Mouse (Mus musculus): ENCODE data around the gene Scarf1. TPM values are rescaled to one million over a fixed set of nuclear protein-coding genes. Genes with fewer than 3 reads are reported as not detected.

Gene Scarf1
- polyA plus RNA-seq, 1 experiment from 2014 or later: 19.5 TPM

- H3K9ac ChIP-seq (replicated peaks; ENCODE audit: low read length): no peak overlapping the region
- H3K9me3 ChIP-seq (ENCODE audit: low read length): no peaks in the 10 kb centered on the region
- H3K36me3 ChIP-seq (ENCODE audit: insufficient read depth, low read length): no peaks in the 10 kb centered on the region
- no peaks in the 10 kb centered on the region for H3K27me3 ChIP-seq (ENCODE audit: insufficient read depth, low read length)
- H3K27ac ChIP-seq (ENCODE audit: low read length): no peak overlapping the region
- no peak overlapping the region for H3K4me3 ChIP-seq (ENCODE audit: low read length)
- H3K4me2 ChIP-seq (replicated peaks; ENCODE audit: low read depth, low read length): no peak overlapping the region
- peaks cover 14% of the 10 kb centered on the region for H3K4me1 ChIP-seq (ENCODE audit: insufficient read depth, low read length)
- WGBS: 80% methylated on average over 9 of the region's 9 CpGs
- ATAC-seq (ENCODE audit: low FRiP score, low TSS enrichment): no peak
Observed at GRCm38 (mm10) chr11:75575560-75576123, 62.3 kb downstream of the Scarf1 start.

MicroRNAs encoded within 50 kb of the gene (microRNA counts, 519-probe panel; counts per million panel counts)
- microRNA mmu-miR-22: 4,412 counts per million, percentile 93 among the panel's probes with 10 or more counts

Small RNA genes lying within 50 kb of the gene (microRNA-seq; reads per million reads assigned to microRNA genes)
- gene Mir22 (4,630 reads per million, percentile 92 among the genes with 10 or more reads in this experiment), gene Mir3971 (not detected)

Other genes with a start within 250 kb of the Scarf1 start
- 119 and 129 TPM in 2 replicates for gene Rpa1, start 165.2 kb upstream of the Scarf1 start, polyA plus RNA-seq (2015; fragmentation: Nextera tagmentation; extraction: Ambion mirVana)
- gene Smyd4, start 165.1 kb upstream of the Scarf1 start, polyA plus RNA-seq (2015; fragmentation: Nextera tagmentation; extraction: Ambion mirVana): 14.9 and 15.3 TPM in 2 replicates
- gene Serpinf1, start 90.8 kb upstream of the Scarf1 start, polyA plus RNA-seq (2015; fragmentation: Nextera tagmentation; extraction: Ambion mirVana): 121 and 127 TPM in 2 replicates
- 57.8 and 60.2 TPM in 2 replicates for gene Serpinf2, start 73.9 kb upstream of the Scarf1 start, polyA plus RNA-seq (2015; fragmentation: Nextera tagmentation; extraction: Ambion mirVana)
- 7.2 and 7.3 TPM in 2 replicates for gene Wdr81, start 58.8 kb upstream of the Scarf1 start, polyA plus RNA-seq (2015; fragmentation: Nextera tagmentation; extraction: Ambion mirVana)
- gene Tlcd2, start 51.8 kb upstream of the Scarf1 start, polyA plus RNA-seq (2015; fragmentation: Nextera tagmentation; extraction: Ambion mirVana): 26.8 and 27.1 TPM in 2 replicates
- 64.0 and 66.2 TPM in 2 replicates for gene Prpf8, start 26.7 kb upstream of the Scarf1 start, polyA plus RNA-seq (2015; fragmentation: Nextera tagmentation; extraction: Ambion mirVana)
- gene Rilp, start 3.4 kb upstream of the Scarf1 start, polyA plus RNA-seq (2015; fragmentation: Nextera tagmentation; extraction: Ambion mirVana): 1.7 and 2.0 TPM in 2 replicates
- 9.4 and 9.7 TPM in 2 replicates for gene Slc43a2, start 18.2 kb downstream of the Scarf1 start, polyA plus RNA-seq (2015; fragmentation: Nextera tagmentation; extraction: Ambion mirVana)
- gene Pitpna, start 74.6 kb downstream of the Scarf1 start, polyA plus RNA-seq (2015; fragmentation: Nextera tagmentation; extraction: Ambion mirVana): 70.4 and 72.1 TPM in 2 replicates
- 33.2 and 34.2 TPM in 2 replicates for gene Inpp5k, start 117.4 kb downstream of the Scarf1 start, polyA plus RNA-seq (2015; fragmentation: Nextera tagmentation; extraction: Ambion mirVana)
- 83.0 and 85.9 TPM in 2 replicates for gene Myo1c, start 137.0 kb downstream of the Scarf1 start, polyA plus RNA-seq (2015; fragmentation: Nextera tagmentation; extraction: Ambion mirVana)
- 133 and 136 TPM in 2 replicates for gene Crk, start 165.7 kb downstream of the Scarf1 start, polyA plus RNA-seq (2015; fragmentation: Nextera tagmentation; extraction: Ambion mirVana)
- 853 and 940 TPM in 2 replicates for gene Ywhae, start 219.3 kb downstream of the Scarf1 start, polyA plus RNA-seq (2015; fragmentation: Nextera tagmentation; extraction: Ambion mirVana)